Mouse (Mus musculus) myocyte (in vitro differentiated cells): ENCODE results near the gene Add1. TPM values are rescaled to one million over a fixed set of nuclear protein-coding genes. Genes with fewer than 3 reads are reported as not detected.

Experiments used
- H3K27me3 ChIP-seq: one replicate; pipeline ENCODE4 v1.6.1; 2011; ENCODE audit not compliant: control insufficient read depth, insufficient read depth, insufficient read length
- H3K36me3 ChIP-seq: one replicate; pipeline ENCODE4 v1.6.1; 2011; ENCODE audit not compliant: control insufficient read depth, insufficient read depth
- H3K4me2 ChIP-seq: one replicate; pipeline ENCODE4 v1.6.1; 2011; ENCODE audit warnings: low read depth, control low read depth
- H3K4me3 ChIP-seq: one replicate; pipeline ENCODE4 v1.5.1; 2011; ENCODE audit warnings: mild to moderate bottlenecking, control low read depth, moderate library complexity
- H3K79me2 ChIP-seq: one replicate; pipeline ENCODE4 v1.6.1; 2011; ENCODE audit not compliant: control insufficient read depth, insufficient read depth
- H3ac ChIP-seq: one replicate; pipeline ENCODE4 v1.6.1; 2011; ENCODE audit not compliant: control insufficient read depth, insufficient read length
- CEBPB ChIP-seq: IDR thresholded peaks from 2 replicates; pipeline ENCODE4 v1.6.1; 2011; ENCODE audit warnings: mild to moderate bottlenecking, moderate library complexity; ENCODE audit not compliant: poor library complexity, insufficient read depth, severe bottlenecking
- E2F4 ChIP-seq: IDR thresholded peaks from one replicate; pipeline ENCODE4 v1.6.1; 2011; ENCODE audit warnings: mild to moderate bottlenecking, control low read depth, moderate library complexity; ENCODE audit not compliant: insufficient read depth
- MAX ChIP-seq: IDR thresholded peaks from one replicate; pipeline ENCODE4 v1.6.1; 2011; ENCODE audit warnings: low read depth, mild to moderate bottlenecking, control low read depth
- MYOD1 ChIP-seq, 3 experiments: IDR thresholded peaks; one replicate each; pipeline ENCODE4 v1.6.1; 2011; ENCODE audit warnings: control low read depth in 2 of 3, low read depth in 2 of 3, mild to moderate bottlenecking in 2 of 3, moderate library complexity in 1 of 3; ENCODE audit not compliant: insufficient read length in 2 of 3, control insufficient read depth in 1 of 3
- MYOG ChIP-seq, 3 experiments: IDR thresholded peaks; one replicate each; pipeline ENCODE4 v1.6.1; 2011; ENCODE audit warnings: control low read depth in 2 of 3, low read depth in 2 of 3, mild to moderate bottlenecking in 2 of 3; ENCODE audit not compliant: insufficient read length in 2 of 3, control insufficient read depth in 1 of 3, insufficient read depth in 1 of 3
- POLR2A ChIP-seq: IDR thresholded peaks from one replicate; pipeline ENCODE4 v1.6.1; 2011; ENCODE audit warnings: low read depth, mild to moderate bottlenecking, control low read depth, moderate library complexity; ENCODE audit not compliant: insufficient read length
- POLR2AphosphoS2 ChIP-seq: IDR thresholded peaks from one replicate; pipeline ENCODE4 v1.6.1; 2011; ENCODE audit warnings: low read depth, control low read depth; ENCODE audit not compliant: insufficient read length
- REST ChIP-seq: IDR thresholded peaks from one replicate; pipeline ENCODE4 v1.6.1; 2011; ENCODE audit warnings: mild to moderate bottlenecking, control low read depth, moderate library complexity; ENCODE audit not compliant: insufficient read depth, insufficient read length
- SRF ChIP-seq: IDR thresholded peaks from one replicate; pipeline ENCODE4 v1.6.1; 2011; ENCODE audit warnings: low read depth; ENCODE audit not compliant: control insufficient read depth, insufficient read length
- TCF12 ChIP-seq: IDR thresholded peaks from one replicate; pipeline ENCODE4 v1.6.1; 2011; ENCODE audit warnings: mild to moderate bottlenecking, control low read depth; ENCODE audit not compliant: poor library complexity, insufficient read depth, severe bottlenecking
- TCF3 ChIP-seq: IDR thresholded peaks from one replicate; pipeline ENCODE4 v1.6.1; 2011; ENCODE audit warnings: low read depth, control low read depth; ENCODE audit not compliant: insufficient read length
- USF1 ChIP-seq: IDR thresholded peaks from one replicate; pipeline ENCODE4 v1.6.1; 2011; ENCODE audit warnings: low read depth, mild to moderate bottlenecking, control low read depth, moderate library complexity
- polyA plus RNA-seq: library from polyadenylated mRNA; unstranded; fragments of >200 nt; fragmentation: generic; extraction: Trizol; gene quantifications from one replicate; pipeline ENCODE4 v1.2.1, GENCODE M21; 2012; ENCODE audit warnings: missing spikeins

Gene Add1
- polyA plus RNA-seq, 1 experiment, result 160 TPM

DNA sequence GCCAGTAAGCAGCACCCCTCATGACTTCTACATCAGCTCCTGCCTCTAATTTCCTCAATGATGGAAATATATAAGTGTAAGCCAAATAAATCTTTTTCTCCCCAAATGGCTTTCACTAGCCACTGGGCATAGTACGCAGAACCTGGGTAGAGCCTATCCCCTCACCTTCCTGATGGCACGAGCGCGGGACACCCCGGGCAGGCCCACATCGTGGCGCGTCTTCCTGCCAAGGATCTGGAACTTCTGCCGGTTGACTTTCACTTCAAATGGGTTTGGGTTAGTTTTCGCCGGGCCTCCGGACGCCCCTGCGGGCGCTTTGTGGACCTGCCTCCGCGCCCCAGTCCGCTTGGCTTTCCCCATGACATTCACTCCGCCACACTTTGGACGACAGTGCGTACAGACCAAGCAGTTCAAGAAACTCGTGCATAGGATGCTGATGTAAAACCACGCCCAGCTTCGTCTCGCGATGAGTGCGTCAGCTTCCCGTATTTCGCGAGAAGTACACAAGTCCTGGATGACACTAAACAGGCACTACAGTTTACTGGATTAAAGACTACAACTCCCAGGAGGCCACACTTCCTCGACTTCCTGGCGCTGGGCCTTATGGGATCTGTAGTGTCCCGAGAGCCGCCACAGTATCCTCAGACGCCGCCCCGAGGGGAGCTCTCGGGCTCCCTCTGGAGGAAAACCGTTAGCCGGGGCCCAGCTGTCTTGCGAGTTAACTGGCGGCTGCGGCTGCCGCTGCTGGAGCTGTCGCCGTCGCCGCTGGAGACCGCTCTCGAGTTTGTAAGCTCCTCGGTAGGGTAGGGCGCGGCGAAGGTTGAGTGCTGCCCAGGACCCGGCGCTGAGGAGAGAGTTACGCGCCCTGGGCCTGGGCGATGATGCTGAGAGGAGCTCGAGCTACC is 86.5 kb downstream of the Add1 start, which contains the start of the genes Nop14 and Grk4:
Nop14 (minus strand) TSS at position 463 of the 905 bp plus-strand sequence.
Grk4 (plus strand) TSS at position 694 of the 905 bp plus-strand sequence.
- H3K36me3 ChIP-seq, result peaks cover 19% of the 10 kb centered on the region
- peaks cover 25% of the 10 kb centered on the region for H3K79me2 ChIP-seq
- peak within 1 kb of the TSS; percentile 72 for H3ac ChIP-seq
- H3K27me3 ChIP-seq, result no peaks in the 10 kb centered on the region
- peak within 1 kb of the TSS; percentile 63 for H3K4me3 ChIP-seq
- TF ChIP-seq MYOD1 (IDR thresholded peaks at IDR 0.05; ENCODE audit: control insufficient read depth in 1 of 3, insufficient read length in 2 of 3, low read depth in 2 of 3), result peak in 2 of 3 experiments; percentile 56 to 77
- TF ChIP-seq REST, result no peak
- TF ChIP-seq POLR2A, result peak; percentile 96
- TF ChIP-seq TCF3, result no peak
- TF ChIP-seq POLR2AphosphoS2, result peak; percentile 96
- 0 out of 2 replicates have a peak, but pooled peaks have one; percentile 16 for TF ChIP-seq CEBPB
- TF ChIP-seq TCF12, result no peak
- TF ChIP-seq E2F4, result no peak
- no peak for TF ChIP-seq SRF
- peak; percentile 42 to 85 (median 53) for TF ChIP-seq MYOG (IDR thresholded peaks at IDR 0.05; ENCODE audit: control insufficient read depth in 1 of 3, insufficient read depth in 1 of 3, insufficient read length in 2 of 3, low read depth in 2 of 3)
- TF ChIP-seq USF1, result no peak
- peak; percentile 72 for TF ChIP-seq MAX
- peak within 1 kb of the TSS; percentile 88 for H3K4me2 ChIP-seq

DNA sequence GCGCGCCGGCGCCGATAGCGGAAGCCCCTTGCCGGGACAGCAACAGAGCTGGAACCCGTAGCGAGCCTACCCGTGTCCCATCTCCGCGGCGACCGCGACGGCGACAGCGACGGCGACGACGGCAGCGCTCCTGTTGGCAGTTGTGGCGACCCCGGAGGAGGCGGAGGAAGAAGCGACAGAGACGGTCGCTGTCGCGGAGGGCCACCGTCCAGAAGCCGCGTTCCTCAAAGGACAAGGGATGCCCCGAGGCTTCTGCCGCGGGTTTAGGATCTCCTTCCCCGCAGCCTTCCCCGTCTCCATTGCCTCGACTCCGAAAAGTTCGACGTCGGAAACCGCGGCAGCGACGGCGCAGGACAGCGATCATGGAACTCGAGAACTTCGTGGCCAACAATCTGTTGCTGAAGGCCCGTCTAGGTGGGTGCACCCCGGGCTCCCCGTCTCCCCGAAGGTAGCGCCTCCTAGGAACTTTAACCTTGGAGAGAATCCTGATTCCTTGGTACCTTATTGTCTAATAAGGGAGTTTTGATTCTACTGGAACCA is 87.2 kb downstream of the Add1 start:
- TF ChIP-seq E2F4 (no peak), SRF (no peak), TCF12 (no peak), POLR2AphosphoS2 (no peak), REST (no peak), TCF3 (no peak), CEBPB (no peak), MYOG (IDR thresholded peaks at IDR 0.05; ENCODE audit: control insufficient read depth in 1 of 3, insufficient read depth in 1 of 3, insufficient read length in 2 of 3, low read depth in 2 of 3) (no peak), MAX (no peak), USF1 (no peak), MYOD1 (IDR thresholded peaks at IDR 0.05; ENCODE audit: control insufficient read depth in 1 of 3, insufficient read length in 2 of 3, low read depth in 2 of 3) (no peak), POLR2A (no peak)
- H3K27me3 ChIP-seq, result no peaks in the 10 kb centered on the region
- H3K4me2 ChIP-seq, result peak overlapping the region; percentile 69
- H3K36me3 ChIP-seq, result peaks cover 12% of the 10 kb centered on the region
- H3ac ChIP-seq, result peak overlapping the region; percentile 72
- peak overlapping the region; percentile 63 for H3K4me3 ChIP-seq
- H3K79me2 ChIP-seq, result peaks cover 25% of the 10 kb centered on the region

DNA sequence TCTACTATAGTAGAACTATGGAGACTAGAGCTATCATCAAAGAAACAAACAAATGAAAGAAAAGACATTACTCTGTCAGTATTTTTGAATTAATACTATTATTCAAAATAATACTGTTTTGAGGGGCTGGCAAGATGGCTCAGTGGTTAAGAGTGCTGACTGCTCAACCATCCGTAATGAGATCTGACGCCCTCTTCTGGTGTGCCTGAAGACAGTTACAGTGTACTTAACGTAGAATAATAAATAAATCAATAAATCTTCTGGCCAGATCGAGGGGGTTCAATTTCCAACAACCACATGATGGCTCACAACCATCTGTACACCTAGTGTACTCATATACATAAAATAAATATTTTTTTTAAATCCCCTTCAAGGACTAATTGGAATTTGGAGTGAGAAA is 88.4 kb downstream of the Add1 start:
- Histone ChIP-seq H3K4me2 (no peak overlapping the region), H3K79me2 (peaks cover 25% of the 10 kb centered on the region), H3K4me3 (no peak overlapping the region), H3K27me3 (no peaks in the 10 kb centered on the region), H3ac (no peak overlapping the region), H3K36me3 (no peaks in the 10 kb centered on the region)
- no peak for TF ChIP-seq USF1
- no peak for TF ChIP-seq MAX
- no peak for TF ChIP-seq MYOD1 (IDR thresholded peaks at IDR 0.05; ENCODE audit: control insufficient read depth in 1 of 3, insufficient read length in 2 of 3, low read depth in 2 of 3)
- no peak for TF ChIP-seq TCF3
- no peak for TF ChIP-seq REST
- no peak for TF ChIP-seq TCF12
- no peak for TF ChIP-seq POLR2AphosphoS2
- TF ChIP-seq CEBPB, result no peak

DNA sequence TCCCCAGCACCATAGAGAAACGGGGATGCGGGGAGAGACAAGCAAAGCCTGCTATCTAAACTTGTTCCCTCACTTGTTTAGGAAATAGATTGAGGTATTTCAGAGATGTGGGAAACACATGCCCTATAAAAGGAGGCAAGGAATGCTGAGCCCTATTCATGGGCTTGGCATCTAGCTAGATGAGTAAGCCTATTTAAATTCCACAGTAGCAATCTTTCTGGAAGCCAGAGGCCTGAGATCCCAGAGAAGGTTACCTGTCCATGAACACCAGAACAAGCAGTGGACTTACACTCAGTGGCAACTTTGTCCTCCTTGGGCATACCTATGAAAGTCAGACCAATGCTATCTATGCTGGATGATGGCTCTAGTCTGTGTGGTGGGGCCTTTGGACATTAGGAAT is 89.8 kb downstream of the Add1 start:
- H3K4me3 ChIP-seq, result no peak overlapping the region
- H3K4me2 ChIP-seq, result no peak overlapping the region
- H3K36me3 ChIP-seq, result no peaks in the 10 kb centered on the region
- no peaks in the 10 kb centered on the region for H3K27me3 ChIP-seq
- no peak overlapping the region for H3ac ChIP-seq
- peaks cover 16% of the 10 kb centered on the region for H3K79me2 ChIP-seq
- TF ChIP-seq SRF (no peak), USF1 (no peak), REST (no peak), MYOG (IDR thresholded peaks at IDR 0.05; ENCODE audit: control insufficient read depth in 1 of 3, insufficient read depth in 1 of 3, insufficient read length in 2 of 3, low read depth in 2 of 3) (no peak), MYOD1 (IDR thresholded peaks at IDR 0.05; ENCODE audit: control insufficient read depth in 1 of 3, insufficient read length in 2 of 3, low read depth in 2 of 3) (no peak), MAX (no peak), POLR2AphosphoS2 (no peak), TCF3 (no peak)
